Mouse (Mus musculus): ENCODE measurements around the gene Zscan25. TPM values are rescaled to one million over a fixed set of nuclear protein-coding genes. Genes with fewer than 3 reads are reported as not detected.
A peak's percentile ranks its signal among the peaks of the same experiment; 100 is the strongest.
"Not testable (repeated sequence)": the region's sequence is repeated elsewhere in the genome, so short reads cannot be mapped to it uniquely, and the experiment has no call there.

The Zscan25 gene
- polyA plus RNA-seq (2016; fragmentation: Nextera tagmentation; extraction: Ambion mirVana): 0.45 and 0.83 TPM in 2 replicates

GRCm38 (mm10) chr5:145280371-145281143 lies at the start of gene Zscan25:
TSS of gene Zscan25 (plus strand) at chr5:145280500.
- 1% methylated on average over 50 of the region's 50 CpGs for WGBS
- peaks cover 11% of the 10 kb centered on the region; the same call in 1 of the 2 replicates for H3K4me1 ChIP-seq
- peak; percentile 95 for DNase-seq (ENCODE audit: low spot score)
- H3K9me3 ChIP-seq: no peaks in the 10 kb centered on the region
- peak within 1 kb of the TSS; percentile 93 for H3K27ac ChIP-seq (replicated peaks)
- peak within 1 kb of the TSS; percentile 94 for H3K4me3 ChIP-seq
- H3K27me3 ChIP-seq (replicated peaks; ENCODE audit: low read depth, poor library complexity, severe bottlenecking): no peaks in the 10 kb centered on the region
- peaks cover 30% of the 10 kb centered on the region for H3K36me3 ChIP-seq (replicated peaks)

GRCm38 (mm10) chr5:145230641-145231040 lies 49.7 kb upstream of the Zscan25 start:
- H3K4me3 ChIP-seq: peak overlapping the region; percentile 100
- WGBS: 89% methylated on average over 4 of the region's 4 CpGs
- peaks cover 24% of the 10 kb centered on the region for H3K36me3 ChIP-seq (replicated peaks)
- H3K27ac ChIP-seq (replicated peaks): no peak overlapping the region
- no peaks in the 10 kb centered on the region for H3K27me3 ChIP-seq (replicated peaks; ENCODE audit: low read depth, poor library complexity, severe bottlenecking)
- H3K9me3 ChIP-seq: no peaks in the 10 kb centered on the region
- H3K4me1 ChIP-seq: peaks cover 17% of the 10 kb centered on the region
- DNase-seq (ENCODE audit: low spot score): no peak

DNA sequence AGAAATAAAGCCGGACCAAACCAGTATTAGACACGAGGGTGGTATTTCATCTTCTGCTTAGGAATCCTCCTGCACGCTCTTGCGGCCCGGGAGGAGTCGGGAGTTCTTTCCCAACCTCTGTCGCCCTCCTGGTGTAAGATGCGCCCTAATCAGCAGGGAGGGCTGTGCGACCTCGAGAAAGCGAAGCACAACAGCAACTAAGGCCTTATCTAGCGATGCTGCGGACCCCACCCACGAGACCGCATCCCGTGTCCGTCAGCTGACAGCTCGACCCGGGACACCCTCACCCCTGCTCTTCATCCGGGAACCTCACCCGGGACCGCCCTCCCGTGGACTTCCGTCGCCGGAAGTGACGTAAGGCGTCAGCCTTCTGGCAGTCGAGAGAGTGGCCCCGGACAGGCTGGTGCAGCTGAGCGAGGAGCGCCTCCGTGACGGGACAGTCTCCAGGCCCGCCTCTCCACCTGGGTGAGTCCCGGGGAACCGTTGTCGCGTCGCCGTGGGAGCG lies 48.9 kb upstream of the Zscan25 start, which contains the start of gene Zfp655:
Gene Zfp655, plus strand, starts transcription at position 349 of the 505 bp plus-strand sequence.
- Histone ChIP-seq H3K27me3 (replicated peaks; ENCODE audit: low read depth, poor library complexity, severe bottlenecking) (no peaks in the 10 kb centered on the region), H3K4me1 (peaks cover 17% of the 10 kb centered on the region), H3K36me3 (replicated peaks) (peaks cover 32% of the 10 kb centered on the region), H3K27ac (replicated peaks) (peak within 1 kb of the TSS; percentile 92), H3K4me3 (peak within 1 kb of the TSS; percentile 100), H3K9me3 (no peaks in the 10 kb centered on the region)
- whole genome bisulfite sequencing: under 1% methylated on average over 42 of the region's 42 CpGs
- DNase-seq (ENCODE audit: low spot score): peak; percentile 97

GRCm38 (mm10) chr5:145231893-145232411 lies 48.3 kb upstream of the Zscan25 start:
- WGBS: under 1% methylated on average over 49 of the region's 49 CpGs
- Histone ChIP-seq H3K4me1 (peaks cover 17% of the 10 kb centered on the region), H3K4me3 (peak overlapping the region; percentile 100), H3K9me3 (no peaks in the 10 kb centered on the region), H3K27me3 (replicated peaks; ENCODE audit: low read depth, poor library complexity, severe bottlenecking) (no peaks in the 10 kb centered on the region), H3K27ac (replicated peaks) (peak overlapping the region; percentile 92), H3K36me3 (replicated peaks) (peaks cover 37% of the 10 kb centered on the region)
- no peak for DNase-seq (ENCODE audit: low spot score)

DNA sequence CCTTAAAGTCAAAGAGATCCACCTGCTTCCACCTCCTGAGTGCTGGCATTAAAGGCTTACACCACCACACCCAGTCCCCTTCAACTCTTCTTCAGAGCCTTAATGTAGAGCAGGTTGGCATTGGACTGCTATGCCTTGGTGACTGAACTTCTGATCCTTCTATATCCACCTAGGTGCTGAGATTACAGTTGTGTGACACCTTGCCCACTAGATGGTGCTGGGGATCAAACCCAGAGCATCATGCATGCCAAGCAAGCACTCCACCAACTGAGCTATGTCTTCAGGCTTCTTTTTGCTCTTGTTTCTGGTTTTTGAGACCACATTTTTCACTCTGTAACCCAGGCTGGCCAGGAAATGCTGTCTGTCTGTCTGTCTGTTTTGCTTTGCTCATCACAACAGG lies 45.7 kb upstream of the Zscan25 start:
- Histone ChIP-seq H3K4me3 (no peak overlapping the region), H3K4me1 (peaks cover 17% of the 10 kb centered on the region), H3K36me3 (replicated peaks) (peaks cover 64% of the 10 kb centered on the region), H3K9me3 (no peaks in the 10 kb centered on the region), H3K27me3 (replicated peaks; ENCODE audit: low read depth, poor library complexity, severe bottlenecking) (no peaks in the 10 kb centered on the region), H3K27ac (replicated peaks) (no peak overlapping the region)
- DNase-seq (ENCODE audit: low spot score): peak; percentile 19

DNA sequence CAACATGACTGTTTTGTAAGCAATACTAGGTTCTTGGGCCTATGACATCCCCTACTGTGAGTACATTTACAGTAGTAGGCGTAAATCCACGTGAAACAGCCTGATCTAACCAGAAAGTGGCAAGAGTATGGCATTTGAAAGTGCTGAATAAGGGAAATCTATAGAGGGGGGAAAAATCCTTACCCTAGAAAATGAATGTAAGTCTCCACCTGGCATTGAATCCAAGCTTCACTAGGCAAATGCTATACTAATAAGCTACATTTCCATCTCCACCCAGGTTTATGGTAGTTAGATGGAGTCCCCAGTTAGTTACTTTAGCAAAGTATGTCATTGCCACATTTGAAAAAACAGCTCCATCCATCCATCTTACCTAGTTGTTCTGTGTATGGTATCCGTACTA lies 30.8 kb upstream of the Zscan25 start:
- H3K27ac ChIP-seq (replicated peaks): no peak overlapping the region
- H3K4me3 ChIP-seq: no peak overlapping the region
- DNase-seq (ENCODE audit: low spot score): no peak
- WGBS: 94% methylated on average over 3 of the region's 3 CpGs
- peaks cover 83% of the 10 kb centered on the region for H3K36me3 ChIP-seq (replicated peaks)
- no peaks in the 10 kb centered on the region for H3K27me3 ChIP-seq (replicated peaks; ENCODE audit: low read depth, poor library complexity, severe bottlenecking)
- no peaks in the 10 kb centered on the region for H3K9me3 ChIP-seq
- no peaks in the 10 kb centered on the region for H3K4me1 ChIP-seq

- 85% methylated on average over 2 of the region's 2 CpGs for WGBS
- H3K4me1 ChIP-seq; H3K4me3 ChIP-seq; H3K27ac ChIP-seq (replicated peaks); DNase-seq (ENCODE audit: low spot score); H3K36me3 ChIP-seq (replicated peaks); H3K9me3 ChIP-seq; H3K27me3 ChIP-seq (replicated peaks; ENCODE audit: low read depth, poor library complexity, severe bottlenecking): not testable (repeated sequence)
Observed at GRCm38 (mm10) chr5:145273568-145273967, 6.7 kb upstream of the Zscan25 start.

- Histone ChIP-seq H3K4me3 (peak overlapping the region; percentile 94), H3K27ac (replicated peaks) (no peak overlapping the region), H3K27me3 (replicated peaks; ENCODE audit: low read depth, poor library complexity, severe bottlenecking) (no peaks in the 10 kb centered on the region), H3K9me3 (no peaks in the 10 kb centered on the region), H3K4me1 (peaks cover 11% of the 10 kb centered on the region; the same call in 1 of the 2 replicates), H3K36me3 (replicated peaks) (peaks cover 24% of the 10 kb centered on the region)
- DNase-seq (ENCODE audit: low spot score): no peak
- 92% methylated on average over 2 of the region's 2 CpGs for WGBS
Observed at GRCm38 (mm10) chr5:145279948-145280347, 352 bp upstream of the Zscan25 start.

DNA sequence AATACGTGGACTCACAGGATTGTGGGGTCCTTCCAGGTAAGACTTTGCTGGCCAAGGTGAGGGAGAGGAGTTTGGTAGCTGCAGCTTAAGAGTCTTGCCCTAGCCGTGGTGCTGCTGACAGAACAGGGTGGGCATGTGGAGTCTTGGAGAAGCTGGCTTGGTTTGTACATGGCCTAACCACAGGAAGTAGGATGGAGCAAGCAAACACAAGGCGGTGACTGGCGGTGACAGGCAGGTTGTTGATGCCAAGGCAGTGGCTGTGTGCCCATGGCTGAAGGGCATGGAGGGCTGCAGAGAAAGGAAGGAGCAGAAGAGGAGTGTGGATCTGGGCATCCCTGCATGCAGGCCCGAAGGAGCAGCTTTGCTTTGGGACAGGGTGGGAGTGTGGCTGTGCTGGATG lies 8.1 kb downstream of the Zscan25 start:
- 95% methylated on average over 5 of the region's 5 CpGs for WGBS
- H3K27ac ChIP-seq (replicated peaks): no peak overlapping the region
- no peak overlapping the region for H3K4me3 ChIP-seq
- peaks cover 100% of the 10 kb centered on the region for H3K36me3 ChIP-seq (replicated peaks)
- 0 out of 2 replicates have a peak, but pooled peaks cover 3% of the 10 kb centered on the region for H3K9me3 ChIP-seq
- H3K4me1 ChIP-seq: no peaks in the 10 kb centered on the region
- DNase-seq (ENCODE audit: low spot score): no peak
- no peaks in the 10 kb centered on the region for H3K27me3 ChIP-seq (replicated peaks; ENCODE audit: low read depth, poor library complexity, severe bottlenecking)

- Histone ChIP-seq H3K4me3 (no peak overlapping the region), H3K4me1 (no peaks in the 10 kb centered on the region), H3K36me3 (replicated peaks) (peaks cover 92% of the 10 kb centered on the region), H3K27me3 (replicated peaks; ENCODE audit: low read depth, poor library complexity, severe bottlenecking) (no peaks in the 10 kb centered on the region), H3K27ac (replicated peaks) (no peak overlapping the region), H3K9me3 (0 out of 2 replicates have a peak, but pooled peaks cover 3% of the 10 kb centered on the region)
- DNase-seq (ENCODE audit: low spot score): no peak
- 97% methylated on average over 16 of the region's 16 CpGs for WGBS
Observed at GRCm38 (mm10) chr5:145290697-145291096, 10.4 kb downstream of the Zscan25 start.

GRCm38 (mm10) chr5:145292398-145292797 lies 12.1 kb downstream of the Zscan25 start:
- no peak for DNase-seq (ENCODE audit: low spot score)
- Histone ChIP-seq H3K4me1 (no peaks in the 10 kb centered on the region), H3K4me3 (no peak overlapping the region), H3K27ac (replicated peaks) (no peak overlapping the region), H3K36me3 (replicated peaks) (peaks cover 75% of the 10 kb centered on the region), H3K27me3 (replicated peaks; ENCODE audit: low read depth, poor library complexity, severe bottlenecking) (no peaks in the 10 kb centered on the region), H3K9me3 (0 out of 2 replicates have a peak, but pooled peaks cover 3% of the 10 kb centered on the region)
- WGBS: 92% methylated on average over 6 of the region's 6 CpGs

DNA sequence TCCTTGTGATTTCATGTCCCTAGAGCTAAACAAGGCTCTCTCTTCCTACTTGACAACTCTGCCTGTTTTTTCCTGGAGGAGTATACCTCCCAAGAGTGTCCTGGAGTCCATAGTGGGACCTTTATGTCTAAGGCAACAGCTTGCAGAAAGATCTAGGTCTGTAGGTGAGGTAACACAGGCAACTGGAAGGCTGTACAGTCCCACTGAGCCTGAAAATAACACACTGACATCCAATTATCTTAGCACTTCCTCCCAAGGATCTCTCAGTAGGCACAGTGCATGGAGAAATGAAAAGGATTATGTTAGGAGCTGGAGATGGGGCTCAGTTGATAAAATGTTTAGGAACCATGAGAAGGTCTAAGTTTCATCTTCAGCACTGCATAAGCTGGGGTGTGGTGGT lies 20.2 kb downstream of the Zscan25 start:
- H3K9me3 ChIP-seq: no peaks in the 10 kb centered on the region
- no peak overlapping the region for H3K4me3 ChIP-seq
- no peak for DNase-seq (ENCODE audit: low spot score)
- no peaks in the 10 kb centered on the region for H3K4me1 ChIP-seq
- H3K27ac ChIP-seq (replicated peaks): no peak overlapping the region
- H3K36me3 ChIP-seq (replicated peaks): no peaks in the 10 kb centered on the region
- no peaks in the 10 kb centered on the region for H3K27me3 ChIP-seq (replicated peaks; ENCODE audit: low read depth, poor library complexity, severe bottlenecking)

DNA sequence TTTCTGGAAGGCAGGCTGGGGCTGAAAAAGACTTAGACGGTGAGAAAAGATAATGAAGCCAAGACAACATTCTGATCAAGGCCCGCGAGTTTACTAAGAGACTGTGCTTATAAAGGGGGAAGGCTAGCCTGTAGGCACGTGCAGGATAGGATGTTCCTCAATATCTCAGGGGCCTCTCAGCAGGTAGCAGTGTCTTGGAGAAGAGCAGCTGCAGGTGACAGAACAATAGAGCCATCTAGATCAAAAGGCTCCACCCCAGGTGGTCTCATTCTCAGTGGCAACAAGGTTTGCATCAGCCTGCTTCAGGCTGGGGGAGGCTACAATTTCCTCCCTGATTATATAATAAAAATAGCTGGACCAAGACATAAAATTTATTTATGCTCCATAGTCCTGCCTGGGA lies 21.5 kb downstream of the Zscan25 start:
- not testable (repeated sequence) for H3K27me3 ChIP-seq (replicated peaks; ENCODE audit: low read depth, poor library complexity, severe bottlenecking); H3K36me3 ChIP-seq (replicated peaks); H3K27ac ChIP-seq (replicated peaks); DNase-seq (ENCODE audit: low spot score); H3K4me3 ChIP-seq; H3K9me3 ChIP-seq; H3K4me1 ChIP-seq
- WGBS: 68% methylated on average over 4 of the region's 4 CpGs
